Mouse (Mus musculus) lung, embryonic 14.5 days (tissue): ENCODE results near the gene Alpl. TPM values are rescaled to one million over a fixed set of nuclear protein-coding genes. Genes with fewer than 3 reads are reported as not detected.

Experiments used
- ATAC-seq: fragments of 200-750 bp; cut with Nextera tagmentation; 2 replicates; pipeline ENCODE4 v1.8.0; 2017; ENCODE audit warnings: mild to moderate bottlenecking, moderate TSS enrichment, moderate library complexity; ENCODE audit not compliant: insufficient read depth
- DNase-seq: peaks from one replicate; pipeline ENCODE4 v3.0.0-alpha.2; 2015
- H3K27ac ChIP-seq: fragments of 300-500 bp; sonication (generic); 2 replicates; pipeline ENCODE4 v1.5.1; 2014; ENCODE audit warnings: low read depth, mild to moderate bottlenecking, moderate library complexity
- H3K27me3 ChIP-seq: fragments of 300-500 bp; sonication (generic); 2 replicates; pipeline ENCODE4 v1.6.1; 2014; ENCODE audit warnings: low read length, control low read depth; ENCODE audit not compliant: insufficient read depth
- H3K36me3 ChIP-seq: fragments of 300-500 bp; sonication (generic); 2 replicates; pipeline ENCODE4 v1.6.1; 2014; ENCODE audit warnings: control low read depth; ENCODE audit not compliant: insufficient read depth
- H3K4me1 ChIP-seq: fragments of 300-500 bp; sonication (generic); 2 replicates; pipeline ENCODE4 v1.6.1; 2014; ENCODE audit warnings: antibody characterized with exemption, control low read depth; ENCODE audit not compliant: insufficient read depth
- H3K4me2 ChIP-seq: fragments of 300-500 bp; sonication (generic); 2 replicates; pipeline ENCODE4 v1.6.1; 2014; ENCODE audit warnings: mild to moderate bottlenecking
- H3K4me3 ChIP-seq: fragments of 300-500 bp; sonication (generic); 2 replicates; pipeline ENCODE4 v1.5.1; 2014; ENCODE audit warnings: low read depth, low read length
- H3K9ac ChIP-seq: fragments of 300-500 bp; sonication (generic); 2 replicates; pipeline ENCODE4 v1.6.1; 2014
- H3K9me3 ChIP-seq: fragments of 300-500 bp; sonication (generic); 2 replicates; pipeline ENCODE4 v1.6.1; 2016; ENCODE audit warnings: low read depth, low read length, control low read depth
- CTCF ChIP-seq: IDR thresholded peaks from 2 replicates; pipeline ENCODE4 v1.5.1; 2016; ENCODE audit warnings: antibody characterized with exemption, low read depth
- WGBS: fragments of 180-500 bp; shearing (Covaris S2); extraction: QIAGEN DNeasy Blood & Tissue Kit; methylation state at CpG from one replicate; pipeline ENCODE4 v1.1.7; 2014; 5-methylcytosine and 5-hydroxymethylcytosine counted together
- polyA plus RNA-seq: library from polyadenylated mRNA; unstranded; fragments of >200 nt; fragmentation: Nextera tagmentation; extraction: Ambion mirVana; gene quantifications from 2 replicates; pipeline ENCODE4 v1.2.1, GENCODE M21; 2014

The Alpl gene
- polyA plus RNA-seq, 1 experiment from 2014 or later, result 4.1 TPM

- DNase-seq (no peak), ATAC-seq (no peak)
- H3K27me3 ChIP-seq, result no peaks in the 10 kb centered on the region
- no peaks in the 10 kb centered on the region for H3K36me3 ChIP-seq
- H3K27ac ChIP-seq, result no peak overlapping the region
- WGBS, result 82% methylated on average over 17 of the region's 17 CpGs
- H3K4me1 ChIP-seq, result no peaks in the 10 kb centered on the region; the same call in 1 of the 2 replicates
- H3K9me3 ChIP-seq, result no peaks in the 10 kb centered on the region
- H3K4me3 ChIP-seq, result no peak overlapping the region
- no peak for TF ChIP-seq CTCF
- H3K4me2 ChIP-seq, result no peak overlapping the region
- H3K9ac ChIP-seq, result no peak overlapping the region
Measured at GRCm38 (mm10) chr4:137778397-137779184, 17.6 kb downstream of the Alpl start.

- no peak overlapping the region for H3K4me3 ChIP-seq
- H3K4me1 ChIP-seq, result no peaks in the 10 kb centered on the region
- no peak overlapping the region for H3K4me2 ChIP-seq
- TF ChIP-seq CTCF, result no peak
- H3K36me3 ChIP-seq, result no peaks in the 10 kb centered on the region
- 91% methylated on average over 4 of the region's 4 CpGs for WGBS
- no peaks in the 10 kb centered on the region for H3K27me3 ChIP-seq
- DNase-seq (no peak), ATAC-seq (no peak)
- no peak overlapping the region for H3K27ac ChIP-seq
- H3K9me3 ChIP-seq, result no peaks in the 10 kb centered on the region
- no peak overlapping the region for H3K9ac ChIP-seq
Measured at GRCm38 (mm10) chr4:137777866-137778265, 18.3 kb downstream of the Alpl start.

DNA sequence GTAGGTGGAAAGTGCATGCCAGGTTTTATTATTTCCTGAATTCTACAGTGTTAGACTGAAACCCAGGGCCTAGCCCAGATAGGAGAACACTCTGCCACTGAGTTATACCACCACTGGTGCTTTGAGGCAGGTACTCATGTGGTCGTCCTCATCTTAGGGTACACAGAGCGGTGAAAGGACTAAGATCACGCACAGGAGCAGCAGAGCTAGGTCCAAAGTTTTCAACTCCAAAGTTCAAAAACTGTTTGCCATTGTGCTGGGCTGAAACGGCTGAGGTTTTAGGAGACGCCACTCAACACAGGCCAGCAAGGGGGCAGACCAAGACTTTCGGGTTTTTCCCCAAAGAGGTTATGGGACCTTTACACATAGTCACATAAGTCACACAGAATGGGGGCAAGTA is 21.7 kb downstream of the Alpl start:
- Histone ChIP-seq H3K9me3 (no peaks in the 10 kb centered on the region), H3K4me2 (no peak overlapping the region), H3K36me3 (no peaks in the 10 kb centered on the region), H3K9ac (no peak overlapping the region), H3K27ac (no peak overlapping the region), H3K4me3 (no peak overlapping the region), H3K4me1 (no peaks in the 10 kb centered on the region), H3K27me3 (no peaks in the 10 kb centered on the region)
- 79% methylated on average over 6 of the region's 6 CpGs for WGBS
- DNase-seq (no peak), ATAC-seq (no peak)
- no peak for TF ChIP-seq CTCF

DNA sequence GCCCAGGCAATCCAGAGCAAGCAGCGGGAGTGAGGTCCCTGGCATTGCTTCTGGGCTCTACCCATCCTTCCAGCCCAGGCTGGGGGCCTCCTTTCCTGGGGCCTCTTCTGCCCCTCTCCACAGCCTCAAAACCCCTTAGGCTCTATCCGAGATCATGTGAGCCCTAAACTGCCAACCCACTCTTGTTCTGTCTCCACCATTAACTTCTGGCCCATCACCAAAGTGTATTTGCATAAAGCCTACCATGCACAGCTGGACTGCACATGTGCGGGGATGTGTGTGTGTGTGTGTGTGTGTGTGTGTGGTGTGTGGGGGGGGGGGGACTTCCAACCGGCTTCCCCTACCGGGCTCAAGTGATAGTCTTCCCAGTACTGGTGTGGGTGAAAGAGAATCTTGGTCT is 22.2 kb downstream of the Alpl start:
- H3K4me3 ChIP-seq, result no peak overlapping the region
- no peaks in the 10 kb centered on the region for H3K36me3 ChIP-seq
- H3K9ac ChIP-seq, result no peak overlapping the region
- no peaks in the 10 kb centered on the region for H3K27me3 ChIP-seq
- ATAC-seq (no peak), DNase-seq (no peak)
- no peaks in the 10 kb centered on the region for H3K9me3 ChIP-seq
- WGBS, result 62% methylated on average over 5 of the region's 5 CpGs
- no peaks in the 10 kb centered on the region for H3K4me1 ChIP-seq
- no peak for TF ChIP-seq CTCF
- H3K27ac ChIP-seq, result no peak overlapping the region
- H3K4me2 ChIP-seq, result no peak overlapping the region

- no peaks in the 10 kb centered on the region for H3K4me1 ChIP-seq
- H3K9me3 ChIP-seq, result no peaks in the 10 kb centered on the region
- TF ChIP-seq CTCF, result no peak
- 26% methylated on average over 2 of the region's 2 CpGs for WGBS
- no peaks in the 10 kb centered on the region for H3K27me3 ChIP-seq
- H3K36me3 ChIP-seq, result no peaks in the 10 kb centered on the region
- H3K4me2 ChIP-seq, result no peak overlapping the region
- no peak overlapping the region for H3K27ac ChIP-seq
- ATAC-seq, result no peak
- H3K9ac ChIP-seq, result no peak overlapping the region
- no peak for DNase-seq
- no peak overlapping the region for H3K4me3 ChIP-seq
Measured at GRCm38 (mm10) chr4:137773369-137773899, 22.8 kb downstream of the Alpl start.

DNA sequence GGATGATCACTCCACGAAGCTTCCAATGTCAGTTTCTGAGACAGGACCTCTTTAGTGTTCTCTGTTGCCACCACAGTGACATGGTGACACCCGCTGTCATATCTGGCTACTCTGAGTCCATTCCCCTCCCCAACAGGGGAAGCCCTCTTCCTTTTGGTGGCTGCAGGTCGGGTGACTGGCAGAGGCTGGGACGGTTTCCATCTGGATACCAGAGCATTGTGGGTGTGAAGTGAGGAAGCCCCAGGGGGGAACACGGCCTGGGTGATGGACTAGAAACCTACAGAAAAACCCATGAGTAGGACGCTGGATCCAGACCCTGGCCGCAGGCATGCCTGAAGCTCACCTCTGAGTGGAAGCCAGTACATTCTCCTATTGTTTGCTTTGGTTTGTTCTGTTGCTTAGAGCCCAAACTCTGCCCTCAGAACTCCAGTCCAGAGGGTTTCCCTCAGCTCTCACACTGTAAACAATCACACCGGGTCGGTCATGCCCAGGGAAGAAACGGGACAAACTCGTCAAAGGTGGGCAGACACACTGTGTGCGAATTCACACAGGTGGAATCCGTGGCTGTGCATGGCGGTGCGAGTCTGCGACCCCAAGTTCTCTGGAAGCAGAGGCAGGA is 23.6 kb downstream of the Alpl start:
- Histone ChIP-seq H3K4me1 (no peaks in the 10 kb centered on the region), H3K36me3 (no peaks in the 10 kb centered on the region), H3K9ac (no peak overlapping the region), H3K27me3 (no peaks in the 10 kb centered on the region), H3K27ac (no peak overlapping the region), H3K4me3 (no peak overlapping the region), H3K4me2 (no peak overlapping the region), H3K9me3 (no peaks in the 10 kb centered on the region)
- TF ChIP-seq CTCF, result no peak
- DNase-seq, result no peak
- no peak for ATAC-seq
- WGBS, result 65% methylated on average over 16 of the region's 16 CpGs

- ATAC-seq, result no peak
- no peak overlapping the region for H3K4me2 ChIP-seq
- H3K9me3 ChIP-seq, result no peaks in the 10 kb centered on the region
- no peak overlapping the region for H3K9ac ChIP-seq
- TF ChIP-seq CTCF, result no peak
- H3K27me3 ChIP-seq, result no peaks in the 10 kb centered on the region
- no peak overlapping the region for H3K4me3 ChIP-seq
- DNase-seq, result no peak
- H3K4me1 ChIP-seq, result no peaks in the 10 kb centered on the region
- no peaks in the 10 kb centered on the region for H3K36me3 ChIP-seq
- 65% methylated on average over 3 of the region's 3 CpGs for WGBS
- H3K27ac ChIP-seq, result no peak overlapping the region
Measured at GRCm38 (mm10) chr4:137771749-137772148, 24.4 kb downstream of the Alpl start.
